Mouse (Mus musculus) embryo, embryonic 11 days (tissue): ENCODE data around the gene Rmi2.

Experiments
- DNase-seq: peaks from one replicate; pipeline ENCODE4 v3.0.0-alpha.2; 2015

The Rmi2 gene

DNA sequence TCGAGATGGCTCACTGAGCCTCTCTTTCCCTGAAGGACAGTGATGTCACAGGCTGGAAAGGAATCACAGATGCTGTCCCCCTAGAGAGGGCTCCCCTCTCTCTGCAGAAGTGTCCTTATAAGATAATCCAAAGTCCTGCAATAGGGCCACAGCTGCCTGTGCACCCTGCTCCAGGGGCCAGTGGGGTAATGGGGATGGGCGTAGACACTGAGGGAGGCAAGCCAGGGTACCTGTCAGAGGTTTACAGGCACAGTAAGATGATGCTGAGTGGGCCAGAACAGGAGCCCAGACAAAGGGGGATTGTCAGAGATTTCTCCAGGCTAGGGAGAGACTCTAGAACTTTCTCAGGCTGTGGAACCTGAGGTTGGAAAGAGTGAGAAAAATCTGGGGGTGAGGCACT is 32.6 kb downstream of the Rmi2 start:
- no peak for DNase-seq

GRCm38 (mm10) chr16:10867904-10868440 is 33.1 kb downstream of the Rmi2 start:
- DNase-seq, result peak; percentile 63

- DNase-seq, result no peak
Observed at GRCm38 (mm10) chr16:10870969-10871368, 36.1 kb downstream of the Rmi2 start.

GRCm38 (mm10) chr16:10872825-10873360 is 38.0 kb downstream of the Rmi2 start:
- DNase-seq, result no peak

GRCm38 (mm10) chr16:10873654-10874053 is 38.8 kb downstream of the Rmi2 start:
- DNase-seq, result peak; percentile 88

DNA sequence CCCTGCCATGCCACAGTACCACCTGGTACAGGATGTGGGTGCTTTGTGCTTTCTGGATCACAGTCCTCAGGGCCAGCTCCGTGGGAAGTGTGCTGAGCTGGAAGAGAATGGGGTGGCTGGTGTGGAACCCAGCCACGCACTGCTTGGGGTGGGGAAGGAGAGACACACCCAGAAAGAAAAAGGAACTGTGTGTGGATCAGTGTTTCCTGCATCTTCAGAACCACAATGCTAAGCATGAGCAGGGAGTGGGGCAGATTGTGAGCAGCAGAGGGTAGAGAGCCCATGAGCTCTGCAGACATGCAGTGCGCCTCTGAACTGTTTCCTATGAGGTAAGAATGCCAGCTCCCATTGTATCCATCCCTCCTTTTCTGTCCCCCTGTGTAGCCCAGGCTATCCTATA is 43.4 kb downstream of the Rmi2 start:
- no peak for DNase-seq

- DNase-seq, result peak; percentile 73
Observed at GRCm38 (mm10) chr16:10879467-10879866, 44.6 kb downstream of the Rmi2 start.

DNA sequence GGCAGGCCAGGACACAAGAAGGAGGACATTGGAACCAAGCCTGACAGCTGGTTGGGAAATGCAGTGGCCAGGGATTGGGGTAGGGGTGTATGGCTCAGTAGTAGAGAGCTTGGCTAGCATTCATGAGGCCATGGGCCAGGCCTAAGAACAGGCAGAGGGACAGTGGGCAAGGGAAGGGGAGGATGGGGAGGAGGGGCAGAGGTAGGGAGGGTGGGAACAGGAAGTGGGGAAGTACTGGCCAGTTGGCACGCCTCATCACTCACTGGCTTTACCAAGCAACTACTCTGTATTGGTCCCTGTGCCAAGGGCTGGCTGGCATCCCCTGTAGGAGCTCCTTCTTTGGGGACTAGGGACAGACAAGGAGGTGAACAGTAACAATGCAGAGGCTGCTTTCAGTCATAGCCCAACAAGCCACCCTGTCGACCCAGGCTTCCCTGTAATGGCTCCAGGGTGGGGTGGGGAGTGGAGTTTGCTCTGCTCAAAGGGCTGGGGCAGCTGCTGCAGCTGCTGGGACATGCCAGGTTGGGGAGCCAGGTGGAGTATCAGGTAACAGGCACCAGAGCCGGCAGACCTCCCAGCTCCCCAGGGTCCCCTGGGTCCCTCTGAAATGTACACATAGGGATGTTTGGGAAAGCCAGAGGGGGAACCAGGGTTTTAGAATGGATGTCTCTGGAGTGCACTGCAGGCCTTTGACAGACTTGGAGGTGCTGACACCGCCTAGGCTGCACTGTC is 46.5 kb downstream of the Rmi2 start:
- DNase-seq, result no peak

- DNase-seq, result no peak
Observed at GRCm38 (mm10) chr16:10887436-10887835, 52.6 kb downstream of the Rmi2 start.

GRCm38 (mm10) chr16:10890363-10890762 is 55.5 kb downstream of the Rmi2 start:
- DNase-seq, result peak; percentile 45

- no peak for DNase-seq
Observed at GRCm38 (mm10) chr16:10893161-10893560, 58.3 kb downstream of the Rmi2 start.

DNA sequence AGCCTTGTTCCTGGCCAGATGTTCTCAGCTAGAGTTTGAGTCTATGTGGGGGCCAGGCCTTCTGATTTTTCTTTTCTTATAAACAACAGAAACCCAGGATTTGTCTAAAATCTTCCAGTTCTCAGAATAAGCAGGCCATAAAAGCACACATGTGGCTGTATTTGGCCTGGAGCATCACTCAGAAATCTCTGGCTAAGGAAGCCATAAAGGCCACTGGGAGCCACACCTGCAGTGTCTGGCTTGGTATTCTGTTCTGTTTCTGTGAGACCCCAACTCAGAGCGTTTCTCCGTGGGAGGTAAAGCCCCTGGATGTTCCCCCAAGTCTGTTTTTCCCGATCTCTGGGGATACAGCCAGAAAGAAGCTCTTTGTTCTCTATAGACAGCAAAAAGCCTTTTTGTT is 61.0 kb downstream of the Rmi2 start:
- DNase-seq, result no peak

GRCm38 (mm10) chr16:10897372-10897771 is 62.5 kb downstream of the Rmi2 start:
- peak; percentile 20 for DNase-seq

GRCm38 (mm10) chr16:10900736-10901135 is 65.9 kb downstream of the Rmi2 start:
- DNase-seq, result no peak

DNA sequence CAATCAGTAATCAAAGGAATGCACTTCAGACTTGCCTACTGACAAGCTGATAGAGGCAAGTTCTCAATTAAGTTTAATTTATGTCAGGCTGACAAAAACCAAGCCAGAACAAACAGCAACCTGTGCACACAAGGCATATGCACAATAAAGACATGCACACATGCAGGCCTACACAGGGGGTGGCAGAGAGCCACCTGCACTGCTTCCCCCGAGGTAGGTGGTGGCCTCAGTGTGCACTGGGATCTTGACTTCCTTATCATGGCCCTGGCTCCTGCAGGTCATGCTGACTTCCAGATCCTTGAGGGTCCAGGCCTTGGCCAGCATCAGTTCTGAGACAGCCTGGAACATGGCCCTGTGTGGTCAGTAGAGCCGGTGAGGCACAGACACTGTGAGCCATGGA is 67.1 kb downstream of the Rmi2 start:
- no peak for DNase-seq

GRCm38 (mm10) chr16:10902849-10903248 is 68.0 kb downstream of the Rmi2 start:
- DNase-seq, result no peak

DNA sequence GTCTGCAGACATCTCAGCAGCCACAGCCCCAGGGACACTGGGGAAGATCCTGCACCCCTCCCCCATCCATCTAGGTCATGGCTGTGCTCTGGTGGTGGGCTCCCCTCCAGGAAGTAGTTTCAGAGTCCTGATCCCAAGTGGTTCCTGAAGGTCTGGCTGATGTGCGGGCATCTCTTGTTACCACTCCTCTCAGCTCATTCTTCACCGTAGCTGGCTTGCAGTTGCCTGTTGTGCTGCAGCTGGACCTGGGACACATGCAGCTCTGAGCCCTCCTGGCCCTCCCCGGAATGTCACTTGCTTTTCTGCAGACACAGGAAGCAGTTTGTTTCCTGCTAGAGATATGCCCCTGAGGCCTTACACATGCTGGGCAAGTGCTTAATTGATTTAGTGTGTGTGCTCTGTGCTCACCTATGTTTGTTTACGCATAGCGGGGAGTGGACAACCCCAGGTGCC is 70.8 kb downstream of the Rmi2 start:
- DNase-seq, result peak; percentile 28

DNA sequence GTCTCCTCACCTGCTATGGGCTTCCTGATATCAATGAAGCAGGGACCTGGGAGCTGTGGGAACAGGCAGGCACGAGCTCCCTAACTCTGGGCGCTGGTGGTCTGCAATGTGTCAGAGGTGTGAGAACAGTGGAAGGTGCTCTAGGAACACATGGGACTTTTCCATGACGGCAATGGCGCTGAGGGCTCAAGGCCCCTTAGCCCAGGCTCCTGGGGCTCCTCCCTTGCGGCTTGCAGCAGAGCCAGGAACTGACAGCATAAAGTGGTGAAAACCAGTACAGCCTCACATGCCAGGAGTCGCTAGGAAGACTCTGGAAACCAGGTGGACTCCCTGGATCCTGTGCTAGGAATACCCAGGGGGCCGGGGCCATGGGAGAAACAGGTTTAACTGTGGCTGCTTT is 75.7 kb downstream of the Rmi2 start:
- DNase-seq, result no peak

DNA sequence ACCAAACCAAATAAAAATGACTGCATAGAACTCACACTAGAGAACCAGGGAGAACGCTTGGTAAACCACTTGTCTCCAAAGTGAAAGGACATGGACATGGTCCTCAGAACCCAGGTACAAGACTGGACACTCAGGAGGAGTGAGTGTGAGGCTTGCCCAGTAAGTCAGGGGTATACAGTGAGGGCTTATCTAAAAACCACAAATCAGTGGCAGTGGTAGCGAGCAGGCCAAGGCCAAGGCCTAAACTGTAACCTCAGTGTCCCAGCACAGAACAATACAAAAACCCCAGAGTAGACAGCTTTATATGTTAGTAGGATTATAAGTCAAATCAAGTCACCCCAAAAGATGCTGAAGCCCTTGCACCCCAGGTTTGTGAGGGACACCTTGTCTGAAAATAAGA is 76.2 kb downstream of the Rmi2 start:
- DNase-seq, result no peak

- no peak for DNase-seq
Observed at GRCm38 (mm10) chr16:10915066-10915465, 80.2 kb downstream of the Rmi2 start.

DNA sequence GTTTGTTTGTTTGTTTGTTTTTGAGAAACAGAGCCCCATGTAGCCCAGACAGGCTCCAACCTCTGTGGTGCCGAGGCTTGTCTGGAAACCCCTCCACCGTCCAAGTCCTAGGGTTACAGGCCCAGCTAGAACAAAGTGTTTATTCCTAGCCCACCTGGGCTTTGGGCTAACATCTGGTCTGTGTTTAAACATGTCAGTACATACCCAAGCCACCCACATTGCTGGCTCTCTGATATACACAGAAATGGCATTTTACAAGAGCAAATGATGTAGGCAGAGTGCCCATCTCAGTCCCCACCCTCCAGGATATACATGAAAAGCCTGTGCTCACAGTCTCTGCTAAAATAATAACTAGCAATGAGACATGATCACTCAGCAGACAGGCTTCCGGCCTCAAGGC is 81.4 kb downstream of the Rmi2 start:
- peak; percentile 27 for DNase-seq

GRCm38 (mm10) chr16:10919856-10920255 is 85.0 kb downstream of the Rmi2 start:
- no peak for DNase-seq

- DNase-seq, result no peak
Observed at GRCm38 (mm10) chr16:10923561-10923960, 88.7 kb downstream of the Rmi2 start.

DNA sequence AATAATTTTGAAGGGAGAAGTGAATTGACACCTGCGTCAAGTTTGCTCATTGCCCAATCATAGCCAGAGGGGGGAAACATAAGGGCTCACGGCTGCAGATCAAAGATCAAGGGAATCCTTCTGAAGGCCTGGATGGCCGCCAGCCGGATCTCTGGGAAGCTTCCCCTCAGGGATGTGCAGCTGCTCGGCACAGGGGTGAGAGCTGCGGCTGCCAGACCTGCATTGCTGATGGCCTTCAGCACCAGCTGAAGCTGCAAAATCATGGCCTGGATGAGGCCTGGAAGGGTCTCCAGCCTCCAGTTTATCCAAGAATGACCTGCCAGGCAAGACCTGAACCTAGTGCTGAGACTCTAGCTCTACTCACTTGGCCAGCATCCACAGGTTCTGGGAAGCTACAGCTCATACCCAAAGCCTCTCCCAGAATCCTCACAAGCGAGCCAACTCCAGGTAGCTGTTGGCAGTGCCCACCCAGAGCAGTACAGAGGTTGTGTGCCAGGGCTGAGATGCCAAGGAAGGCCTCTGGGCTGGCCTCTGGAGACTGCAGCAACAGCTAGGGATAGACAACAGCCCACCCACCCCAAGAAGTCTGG is 90.8 kb downstream of the Rmi2 start:
- DNase-seq, result no peak
